Mouse (Mus musculus): ENCODE measurements at regions not wholly inside any gene's neighbourhood (a gene's known extent, or its start where the extent isn't known, plus 50 kb on each side); places are given as distances from the start of the nearest gene placed in this dataset.

- TF ChIP-seq CTCF (conservative IDR thresholded peaks at IDR 0.05; ENCODE audit: low read length) (no peak), POU5F1 (IDR thresholded peaks at IDR 0.05; ENCODE audit: borderline replicate concordance, low read length) (no peak), NANOG (IDR thresholded peaks at IDR 0.05; ENCODE audit: borderline replicate concordance, low read length) (no peak)
These were observed 359.2 kb downstream of the Ttll7 start for GRCm38 (mm10) chr3:147211127-147211940.
